Comparison of ENCODE assay signal across 9 mouse cellular contexts in the genomic region with DNA sequence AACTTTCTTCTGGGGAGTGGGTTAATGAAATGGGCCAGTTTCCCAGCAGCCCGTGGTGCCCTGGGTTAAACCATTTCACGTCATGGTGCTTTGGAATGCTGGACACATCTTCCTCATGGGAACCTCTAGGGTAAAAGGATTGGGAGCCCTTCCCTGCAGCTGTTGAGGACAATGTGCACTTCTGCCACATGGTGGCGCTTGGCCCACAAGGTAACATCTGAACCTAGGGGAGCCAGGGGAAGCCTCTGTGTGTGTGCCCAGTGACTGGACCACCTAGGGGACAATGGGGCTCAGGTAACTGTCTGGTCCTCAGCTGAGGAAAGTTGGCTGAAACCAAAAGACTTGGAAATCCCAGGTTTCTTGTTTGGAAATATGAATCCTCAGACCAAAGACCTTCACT. TPM values are rescaled to one million over a fixed set of nuclear protein-coding genes. Genes with fewer than 3 reads are reported as not detected.
A peak's percentile ranks its signal among the peaks of the same experiment; 100 is the strongest.
DNase-seq lines count a peak whose midpoint lies in the region; ATAC-seq and TF ChIP-seq lines count a peak whose summit lies in the region.
"Had no signal": no experiment of that assay in that cellular context is flagged by ENCODE, and none has a peak within 500 bp of the region (broad histone marks: within the 10 kb centered on the region; RNA-seq: fewer than 3 reads in every experiment).

No protein-coding gene starts in this region.

- no peaks in the 10 kb centered on the region for H3K4me1 ChIP-seq in liver, embryonic 14.5 days (replicated peaks; ENCODE audit: control insufficient read depth in 2 of 2, insufficient read depth in 2 of 2, low read length in 1 of 2)
- H3K4me1 ChIP-seq in neural tube, embryonic 14.5 days (ENCODE audit: control insufficient read depth, insufficient read depth, low read length): no peaks in the 10 kb centered on the region
- no peaks in the 10 kb centered on the region for H3K4me1 ChIP-seq in testis, adult 2 months (ENCODE audit: control insufficient read depth, insufficient read depth, low read length)
- H3K4me1 ChIP-seq: midbrain, embryonic 12.5 days had no signal

- peak; percentile 55 to 78 for DNase-seq in layer of hippocampus, adult 2 months (ENCODE audit: low spot score in 2 of 2)
- DNase-seq in layer of hippocampus, adult 9-11 months: no peak
- DNase-seq in cerebellum, postnatal 10 days: peak; percentile 82 to 84
- peak; percentile 82 for DNase-seq in gastrocnemius, adult 2 months
- peak; percentile 75 for DNase-seq in kidney, adult 18-20 months
- no peak for DNase-seq in liver, embryonic 14.5 days (ENCODE audit: low read depth in 3 of 3, low spot score in 3 of 3)

- H3K9ac ChIP-seq in liver, embryonic 14.5 days (replicated peaks): no peak overlapping the region
- no peak overlapping the region for H3K9ac ChIP-seq in neural tube, embryonic 14.5 days (replicated peaks; ENCODE audit: low read depth, low read length)
- H3K9ac ChIP-seq: midbrain, embryonic 12.5 days had no signal

- 1% methylated on average over 3 of the region's 3 CpGs for WGBS in liver, embryonic 14.5 days (ENCODE audit: insufficient replicate concordance)
- 4% methylated on average over 3 of the region's 3 CpGs for WGBS in neural tube, embryonic 14.5 days

- no peak for TF ChIP-seq EP300 in liver, embryonic 14.5 days (IDR thresholded peaks at IDR 0.05; ENCODE audit: low read depth)

- TF ChIP-seq POLR2A in testis, adult 2 months (IDR thresholded peaks at IDR 0.05; ENCODE audit: control insufficient read depth, low read depth, low read length): no peak

- H3K27me3 ChIP-seq in liver, embryonic 14.5 days (ENCODE audit: control insufficient read depth, insufficient read depth, low read length): no peaks in the 10 kb centered on the region
- H3K27me3 ChIP-seq in neural tube, embryonic 14.5 days (ENCODE audit: control insufficient read depth, insufficient read depth, low read length): no peaks in the 10 kb centered on the region
- no peaks in the 10 kb centered on the region for H3K27me3 ChIP-seq in testis, adult 2 months (ENCODE audit: control insufficient read depth, insufficient read depth, low read length)

- H3K4me2 ChIP-seq in liver, embryonic 14.5 days (ENCODE audit: low read depth): no peak overlapping the region
- no peak overlapping the region for H3K4me2 ChIP-seq in neural tube, embryonic 14.5 days (ENCODE audit: low read depth, low read length)
- H3K4me2 ChIP-seq: midbrain, embryonic 12.5 days had no signal

- peak; percentile 94 for TF ChIP-seq CTCF in layer of hippocampus, adult 2 months (conservative IDR thresholded peaks at IDR 0.05)
- TF ChIP-seq CTCF in gastrocnemius, adult 2 months (IDR thresholded peaks at IDR 0.05): peak; percentile 93
- peak; percentile 77 for TF ChIP-seq CTCF in liver, embryonic 14.5 days (IDR thresholded peaks at IDR 0.05; ENCODE audit: low read depth)
- peak; percentile 66; the same call in 1 of the 2 replicates for TF ChIP-seq CTCF in testis, adult 2 months (IDR thresholded peaks at IDR 0.05; ENCODE audit: control insufficient read depth, insufficient read depth, insufficient replicate concordance, low read depth, low read length)

- ATAC-seq in liver, embryonic 14.5 days (ENCODE audit: insufficient read depth): no peak
- ATAC-seq in neural tube, embryonic 14.5 days (ENCODE audit: low read depth): peak; percentile 69; the same call in 1 of the 2 replicates

- H3K9me3 ChIP-seq in liver, embryonic 14.5 days (ENCODE audit: control insufficient read depth, low read length): no peaks in the 10 kb centered on the region
- no peaks in the 10 kb centered on the region for H3K9me3 ChIP-seq in neural tube, embryonic 14.5 days (ENCODE audit: control insufficient read depth, low read length)
- H3K9me3 ChIP-seq: midbrain, embryonic 12.5 days had no signal

- H3K27ac ChIP-seq in layer of hippocampus, adult 2 months: peak overlapping the region; percentile 83
- H3K27ac ChIP-seq in gastrocnemius, adult 2 months: no peak overlapping the region
- no peak overlapping the region for H3K27ac ChIP-seq in liver, embryonic 14.5 days
- no peak overlapping the region for H3K27ac ChIP-seq in neural tube, embryonic 14.5 days (ENCODE audit: low read depth, low read length)
- H3K27ac ChIP-seq in testis, adult 2 months (ENCODE audit: control insufficient read depth, insufficient read depth, low read depth, low read length): no peak overlapping the region
- H3K27ac ChIP-seq: midbrain, embryonic 12.5 days had no signal

- H3K36me3 ChIP-seq in liver, embryonic 14.5 days (replicated peaks; ENCODE audit: control insufficient read depth, insufficient read depth, low read depth): no peaks in the 10 kb centered on the region
- 0 out of 2 replicates have a peak, but pooled peaks cover 6% of the 10 kb centered on the region for H3K36me3 ChIP-seq in neural tube, embryonic 14.5 days (ENCODE audit: control insufficient read depth, insufficient read depth, low read length)
- no peaks in the 10 kb centered on the region for H3K36me3 ChIP-seq in testis, adult 2 months (ENCODE audit: control insufficient read depth, insufficient read depth, low read length)

- H3K4me3 ChIP-seq in layer of hippocampus, adult 2 months: no peak overlapping the region
- H3K4me3 ChIP-seq in gastrocnemius, adult 2 months: no peak overlapping the region
- no peak overlapping the region for H3K4me3 ChIP-seq in liver, embryonic 14.5 days (ENCODE audit: insufficient read depth in 1 of 2, low read depth in 2 of 2, low read length in 2 of 2)
- H3K4me3 ChIP-seq in neural tube, embryonic 14.5 days (ENCODE audit: low read depth, low read length): no peak overlapping the region
- H3K4me3 ChIP-seq in testis, adult 2 months (ENCODE audit: control insufficient read depth, low read depth, low read length): no peak overlapping the region
- H3K4me3 ChIP-seq: midbrain, embryonic 12.5 days had no signal

- intact Hi-C loops in gastrocnemius, adult 2 months (cut with DNase I): loop anchor here (1.0 to 10.0 kb wide), 3 partner anchors 56 to 388 kb away; no protein-coding TSS in a partner anchor

RNA-seq across cellular contexts. Expression of a gene that starts 12.1 kb away (rescaled TPM):
- under 1 TPM in 1 of 2 experiments, not detected in 1; 0.37 TPM for total RNA-seq in layer of hippocampus, adult 2 months (2021)
- total RNA-seq in gastrocnemius, adult 2 months (2021): not detected
- not detected in 2 replicates for polyA plus RNA-seq in liver, embryonic 14.5 days (2012; rRNA removed)
- not detected in 2 replicates for polyA plus RNA-seq in liver, embryonic 14.5 days (2014; fragmentation: Nextera tagmentation; extraction: Ambion mirVana)
- not detected in 2 replicates for polyA plus RNA-seq in neural tube, embryonic 14.5 days (2014; fragmentation: Nextera tagmentation; extraction: Ambion mirVana)
- polyA plus RNA-seq in testis, adult 2 months (2012; rRNA removed): 595 and 599 TPM in 2 replicates
- polyA plus RNA-seq: midbrain, embryonic 12.5 days had no signal

RNA-seq across cellular contexts. Expression of a gene that starts 46.8 kb away (rescaled TPM):
- under 1 TPM in 1 of 2 experiments, not detected in 1; 0.22 TPM for total RNA-seq in layer of hippocampus, adult 2 months (2021)
- total RNA-seq in gastrocnemius, adult 2 months (2021): not detected
- polyA plus RNA-seq in liver, embryonic 14.5 days (2012; rRNA removed): 2.0 and 2.2 TPM in 2 replicates
- 4.4 TPM in 2 replicates for polyA plus RNA-seq in liver, embryonic 14.5 days (2014; fragmentation: Nextera tagmentation; extraction: Ambion mirVana)
- polyA plus RNA-seq in neural tube, embryonic 14.5 days (2014; fragmentation: Nextera tagmentation; extraction: Ambion mirVana): not detected in 2 replicates
- 0.14 and 0.32 TPM in 2 replicates for polyA plus RNA-seq in testis, adult 2 months (2012; rRNA removed)
- polyA plus RNA-seq: midbrain, embryonic 12.5 days had no signal

Comparison
In these comparisons a context has a peak if more than half of its experiments do, and no peak if none do; other contexts are left out.
1. DNase-seq: peak in layer of hippocampus, adult 2 months (2 of 2), cerebellum, postnatal 10 days (2 of 2), gastrocnemius, adult 2 months (single experiment) and kidney, adult 18-20 months (single experiment); none in layer of hippocampus, adult 9-11 months (single experiment) and liver, embryonic 14.5 days (0 of 3).
2. RNA of a gene that starts 12.1 kb away (polyA plus RNA-seq): 595 to 599 TPM in testis, adult 2 months; not detected in liver, embryonic 14.5 days and not detected in neural tube, embryonic 14.5 days; every median in the first group is over 100 times any median in the second.
3. Peak in every context shown above with its lines, with median percentiles within 50 percentile points of each other: CTCF ChIP-seq.